Mouse (Mus musculus) heart, embryonic 12.5 days (tissue): ENCODE measurements around the gene Ube2e1. TPM values are rescaled to one million over a fixed set of nuclear protein-coding genes. Genes with fewer than 3 reads are reported as not detected.

ENCODE experiments used
- ATAC-seq: fragments of 200-750 bp; cut with Nextera tagmentation; 2 replicates; pipeline ENCODE4 v1.8.0; 2017; ENCODE audit warnings: moderate TSS enrichment, moderate library complexity; ENCODE audit not compliant: insufficient number of reproducible peaks, low FRiP score
- H3K27ac ChIP-seq: fragments of 300-500 bp; sonication (generic); 2 replicates; pipeline ENCODE4 v1.5.1; 2016; ENCODE audit warnings: mild to moderate bottlenecking, moderate library complexity; ENCODE audit not compliant: poor library complexity, severe bottlenecking
- H3K27me3 ChIP-seq: fragments of 300-500 bp; sonication (generic); replicated peaks from 2 replicates; pipeline ENCODE4 v1.6.1; 2016; ENCODE audit warnings: mild to moderate bottlenecking, moderate library complexity
- H3K36me3 ChIP-seq: fragments of 300-500 bp; sonication (generic); 2 replicates; pipeline ENCODE4 v1.6.1; 2016; ENCODE audit warnings: mild to moderate bottlenecking, moderate library complexity
- H3K4me1 ChIP-seq: fragments of 300-500 bp; sonication (generic); replicated peaks from 2 replicates; pipeline ENCODE4 v1.6.1; 2016; ENCODE audit warnings: mild to moderate bottlenecking
- H3K4me2 ChIP-seq: fragments of 300-500 bp; sonication (generic); 2 replicates; pipeline ENCODE4 v1.6.1; 2016; ENCODE audit warnings: mild to moderate bottlenecking, moderate library complexity
- H3K4me3 ChIP-seq: fragments of 300-500 bp; sonication (generic); 2 replicates; pipeline ENCODE4 v1.5.1; 2016; ENCODE audit warnings: mild to moderate bottlenecking
- H3K9ac ChIP-seq: fragments of 300-500 bp; sonication (generic); 2 replicates; pipeline ENCODE4 v1.6.1; 2016; ENCODE audit warnings: mild to moderate bottlenecking, moderate library complexity
- H3K9me3 ChIP-seq: fragments of 300-500 bp; sonication (generic); replicated peaks from 2 replicates; pipeline ENCODE4 v1.6.1; 2016; ENCODE audit warnings: mild to moderate bottlenecking, moderate library complexity
- WGBS: fragments of 180-500 bp; shearing (Covaris S2); methylation state at CpG from one replicate; pipeline ENCODE4 v1.1.7; 2016; 5-methylcytosine and 5-hydroxymethylcytosine counted together
- polyA plus RNA-seq: library from polyadenylated mRNA; unstranded; fragments of >200 nt; fragmentation: Nextera tagmentation; extraction: Ambion mirVana; gene quantifications from 2 replicates; pipeline ENCODE4 v1.2.1, GENCODE M21; 2016

The Ube2e1 gene
- polyA plus RNA-seq, 1 experiment from 2014 or later: 57.4 TPM

GRCm38 (mm10) chr14:18353525-18353924, 21.9 kb upstream of the Ube2e1 start:
- Histone ChIP-seq H3K4me3 (no peak overlapping the region), H3K27me3 (no peaks in the 10 kb centered on the region), H3K27ac (no peak overlapping the region), H3K4me2 (no peak overlapping the region), H3K36me3 (no peaks in the 10 kb centered on the region), H3K4me1 (peaks cover 13% of the 10 kb centered on the region), H3K9me3 (no peaks in the 10 kb centered on the region), H3K9ac (no peak overlapping the region)
- ATAC-seq: no peak
- WGBS: 51% methylated on average over 3 of the region's 3 CpGs

- no peak for ATAC-seq
- no peaks in the 10 kb centered on the region for H3K36me3 ChIP-seq
- no peak overlapping the region for H3K27ac ChIP-seq
Measured at GRCm38 (mm10) chr14:18352934-18353333, 21.3 kb upstream of the Ube2e1 start.

DNA sequence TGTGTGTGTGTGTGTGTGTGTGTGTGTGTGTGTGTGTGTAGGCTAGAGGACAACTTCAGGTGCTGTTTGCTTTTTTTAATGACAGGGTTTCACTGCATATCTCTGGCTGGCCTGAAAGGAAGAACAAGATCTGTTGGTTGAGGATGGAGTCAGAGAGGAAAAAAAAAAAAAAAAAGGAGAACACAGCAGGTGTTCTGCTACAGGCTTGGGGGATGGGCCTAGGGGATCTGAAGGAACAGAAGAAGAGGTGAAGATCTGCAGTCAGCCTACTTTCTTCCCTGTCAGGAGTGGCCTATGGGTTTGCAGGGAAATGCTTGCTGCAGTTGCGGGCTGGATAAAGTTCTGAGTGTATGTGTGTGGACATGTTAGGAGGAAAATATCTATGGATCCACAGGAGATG, 19.0 kb upstream of the Ube2e1 start:
- Histone ChIP-seq H3K9ac (no peak overlapping the region), H3K36me3 (no peaks in the 10 kb centered on the region), H3K27ac (no peak overlapping the region), H3K4me1 (peaks cover 3% of the 10 kb centered on the region; the same call in 1 of the 2 replicates), H3K9me3 (0 out of 2 replicates have a peak, but pooled peaks cover 3% of the 10 kb centered on the region), H3K27me3 (no peaks in the 10 kb centered on the region), H3K4me3 (no peak overlapping the region), H3K4me2 (no peak overlapping the region)
- ATAC-seq: no peak
- WGBS: 93% methylated on average over 1 of the region's 1 CpGs

More at GRCm38 (mm10) chr14:18352934-18353333, 21.3 kb upstream of the Ube2e1 start:
- WGBS: 70% methylated on average over 3 of the region's 3 CpGs
- Histone ChIP-seq H3K4me2 (no peak overlapping the region), H3K4me3 (no peak overlapping the region), H3K9me3 (no peaks in the 10 kb centered on the region), H3K9ac (no peak overlapping the region), H3K27me3 (no peaks in the 10 kb centered on the region), H3K4me1 (peaks cover 13% of the 10 kb centered on the region)

GRCm38 (mm10) chr14:18349871-18350270, 18.2 kb upstream of the Ube2e1 start:
- Histone ChIP-seq H3K4me1 (no peaks in the 10 kb centered on the region), H3K4me2 (no peak overlapping the region), H3K9me3 (0 out of 2 replicates have a peak, but pooled peaks cover 3% of the 10 kb centered on the region), H3K9ac (no peak overlapping the region), H3K36me3 (no peaks in the 10 kb centered on the region), H3K27me3 (no peaks in the 10 kb centered on the region), H3K4me3 (no peak overlapping the region), H3K27ac (no peak overlapping the region)
- ATAC-seq: no peak
- WGBS: 55% methylated on average over 5 of the region's 5 CpGs

DNA sequence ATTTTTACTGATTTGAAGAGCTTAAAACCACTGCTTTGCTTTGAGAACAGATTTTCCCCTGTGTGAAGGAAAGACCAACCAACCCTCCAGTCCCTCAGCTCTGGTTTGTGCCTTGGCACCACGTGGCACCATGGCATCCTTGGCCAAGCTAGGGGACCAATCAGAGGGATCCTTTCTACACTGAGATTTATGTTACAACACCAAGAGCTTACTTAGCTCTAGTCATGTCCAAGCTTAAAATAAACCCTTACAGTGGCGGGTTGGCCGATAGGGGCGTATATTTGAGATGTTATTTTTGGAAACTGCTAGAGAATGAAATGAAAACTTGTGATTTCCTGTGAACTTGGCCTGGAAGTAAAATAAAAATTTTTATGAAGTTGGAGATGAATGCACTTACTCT, 11.9 kb upstream of the Ube2e1 start:
- H3K9me3 ChIP-seq: 0 out of 2 replicates have a peak, but pooled peaks cover 3% of the 10 kb centered on the region
- no peaks in the 10 kb centered on the region for H3K4me1 ChIP-seq
- no peak overlapping the region for H3K4me3 ChIP-seq
- no peak for ATAC-seq
- no peaks in the 10 kb centered on the region for H3K27me3 ChIP-seq
- no peaks in the 10 kb centered on the region for H3K36me3 ChIP-seq
- no peak overlapping the region for H3K4me2 ChIP-seq
- no peak overlapping the region for H3K27ac ChIP-seq
- H3K9ac ChIP-seq: no peak overlapping the region
- 51% methylated on average over 4 of the region's 4 CpGs for WGBS

DNA sequence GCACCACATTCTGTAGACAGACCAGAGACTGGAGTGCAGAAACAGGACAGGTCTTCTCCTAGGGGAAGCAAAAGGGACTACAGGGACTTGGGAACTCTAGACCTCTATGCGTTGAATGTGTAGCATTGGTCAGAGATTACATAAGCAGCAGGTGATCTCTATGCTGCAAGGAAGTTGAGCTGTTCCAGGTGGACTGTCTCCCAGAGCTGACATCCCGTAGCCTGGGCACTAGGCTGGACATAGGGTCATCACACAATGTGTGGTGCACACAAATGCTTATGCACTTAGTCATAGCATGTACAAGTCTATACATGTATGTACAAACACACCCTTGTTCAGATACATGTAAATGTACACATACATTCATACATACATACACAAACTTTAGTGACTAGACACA, 11.1 kb upstream of the Ube2e1 start:
- Histone ChIP-seq H3K36me3 (no peaks in the 10 kb centered on the region), H3K27me3 (no peaks in the 10 kb centered on the region), H3K4me1 (no peaks in the 10 kb centered on the region), H3K27ac (no peak overlapping the region), H3K4me3 (no peak overlapping the region), H3K4me2 (no peak overlapping the region), H3K9ac (no peak overlapping the region), H3K9me3 (0 out of 2 replicates have a peak, but pooled peaks cover 3% of the 10 kb centered on the region)
- WGBS: 72% methylated on average over 2 of the region's 2 CpGs
- no peak for ATAC-seq

- Histone ChIP-seq H3K27me3 (no peaks in the 10 kb centered on the region), H3K4me3 (no peak overlapping the region), H3K27ac (no peak overlapping the region), H3K4me1 (no peaks in the 10 kb centered on the region), H3K4me2 (no peak overlapping the region), H3K9me3 (0 out of 2 replicates have a peak, but pooled peaks cover 3% of the 10 kb centered on the region), H3K36me3 (no peaks in the 10 kb centered on the region), H3K9ac (no peak overlapping the region)
- 87% methylated on average over 3 of the region's 3 CpGs for WGBS
- no peak for ATAC-seq
Measured at GRCm38 (mm10) chr14:18341088-18341487, 9.4 kb upstream of the Ube2e1 start.

GRCm38 (mm10) chr14:18336106-18336505, 4.4 kb upstream of the Ube2e1 start:
- no peaks in the 10 kb centered on the region for H3K36me3 ChIP-seq
- H3K9ac ChIP-seq: no peak overlapping the region
- no peaks in the 10 kb centered on the region for H3K27me3 ChIP-seq
- H3K9me3 ChIP-seq: no peaks in the 10 kb centered on the region
- no peak overlapping the region for H3K4me3 ChIP-seq
- no peaks in the 10 kb centered on the region for H3K4me1 ChIP-seq
- H3K27ac ChIP-seq: no peak overlapping the region
- no peak for ATAC-seq
- no peak overlapping the region for H3K4me2 ChIP-seq

- under 1% methylated on average over 70 of the region's 99 CpGs for WGBS
- peaks cover 23% of the 10 kb centered on the region for H3K4me1 ChIP-seq
- H3K4me2 ChIP-seq: peak overlapping the region; percentile 87
Measured at GRCm38 (mm10) chr14:18330789-18331692, 618 bp downstream of the Ube2e1 start.

DNA sequence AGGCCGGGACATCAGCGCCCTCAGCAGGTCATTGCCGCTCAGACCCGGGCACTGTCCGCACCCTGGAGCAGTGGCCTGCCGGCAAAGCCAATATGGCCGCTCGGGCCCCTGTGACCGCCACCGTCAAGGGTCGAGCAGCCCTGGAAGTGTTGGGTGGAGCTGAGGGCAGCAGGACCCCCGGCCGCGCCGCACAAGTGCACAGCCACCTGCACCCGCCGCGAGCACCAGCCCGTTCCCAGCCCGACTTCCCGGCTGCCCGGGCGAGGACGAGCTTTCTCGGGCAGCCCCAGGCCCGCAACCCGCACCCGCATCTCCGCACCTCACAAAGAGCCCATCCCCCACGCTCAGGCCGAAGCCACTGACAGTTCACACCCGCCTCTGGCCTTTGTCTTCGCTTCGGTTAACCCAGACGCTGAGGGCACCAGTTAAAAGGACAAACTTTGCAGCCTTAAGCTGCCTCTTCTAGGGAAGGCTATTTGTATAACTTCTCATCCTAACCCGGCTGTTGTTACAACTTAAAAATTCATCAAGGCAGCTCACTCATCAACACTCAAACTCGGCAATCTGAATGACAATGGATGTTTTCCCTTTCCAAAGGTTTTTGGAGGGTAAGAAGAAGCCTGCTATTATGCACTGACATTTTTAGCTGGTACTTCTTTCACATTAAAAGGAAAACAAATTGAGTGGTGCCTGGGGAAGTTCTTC, 4.5 kb downstream of the Ube2e1 start:
- no peaks in the 10 kb centered on the region for H3K27me3 ChIP-seq
- peak overlapping the region; percentile 61 for H3K4me3 ChIP-seq
- ATAC-seq: peak; percentile 53
- no peaks in the 10 kb centered on the region for H3K9me3 ChIP-seq
- H3K4me2 ChIP-seq: peak overlapping the region; percentile 88
- peaks cover 23% of the 10 kb centered on the region for H3K4me1 ChIP-seq
- 2% methylated on average over 37 of the region's 37 CpGs for WGBS
- H3K27ac ChIP-seq: peak overlapping the region; percentile 1; the same call in 1 of the 2 replicates
- peak overlapping the region; percentile 75 for H3K9ac ChIP-seq
- H3K36me3 ChIP-seq: no peaks in the 10 kb centered on the region

More at GRCm38 (mm10) chr14:18330789-18331692, 618 bp downstream of the Ube2e1 start:
- H3K27ac ChIP-seq: peak overlapping the region; percentile 47; the same call in 1 of the 2 replicates
- H3K9me3 ChIP-seq: no peaks in the 10 kb centered on the region
- ATAC-seq: peak; percentile 79
- peak overlapping the region; percentile 97 for H3K9ac ChIP-seq
- no peaks in the 10 kb centered on the region for H3K36me3 ChIP-seq
- H3K4me3 ChIP-seq: peak overlapping the region; percentile 87
- H3K27me3 ChIP-seq: no peaks in the 10 kb centered on the region
